Mouse (Mus musculus): ENCODE measurements around the gene Anapc15-ps.

- TF ChIP-seq CTCF (IDR thresholded peaks at IDR 0.05; ENCODE audit: low read depth), result no peak
- no peak for TF ChIP-seq EP300 (IDR thresholded peaks at IDR 0.05; ENCODE audit: low read depth)
These were observed 9.7 kb upstream of the Anapc15-ps start for GRCm38 (mm10) chr10:95682964-95683363.

Data from heart, postnatal 0 days (tissue).